Mouse (Mus musculus) liver, embryonic 15.5 days (tissue): ENCODE measurements around the gene Gnpat. TPM values are rescaled to one million over a fixed set of nuclear protein-coding genes. Genes with fewer than 3 reads are reported as not detected.

Experiments used
- ATAC-seq: fragments of 200-750 bp; cut with Nextera tagmentation; 2 replicates; pipeline ENCODE4 v1.8.0; 2017; ENCODE audit warnings: moderate number of reproducible peaks, mild to moderate bottlenecking, moderate library complexity; ENCODE audit not compliant: insufficient read depth
- H3K27ac ChIP-seq: fragments of 300-500 bp; sonication (generic); replicated peaks from 2 replicates; pipeline ENCODE4 v1.5.1; 2015; ENCODE audit warnings: mild to moderate bottlenecking, inconsistent platforms
- H3K27me3 ChIP-seq: fragments of 300-500 bp; sonication (generic); 2 replicates; pipeline ENCODE4 v1.6.1; 2015; ENCODE audit warnings: mild to moderate bottlenecking, inconsistent platforms
- H3K36me3 ChIP-seq: fragments of 300-500 bp; sonication (generic); replicated peaks from 2 replicates; pipeline ENCODE4 v1.6.1; 2015; ENCODE audit warnings: moderate library complexity, mild to moderate bottlenecking, inconsistent platforms
- H3K4me1 ChIP-seq: fragments of 300-500 bp; sonication (generic); replicated peaks from 2 replicates; pipeline ENCODE4 v1.6.1; 2015; ENCODE audit warnings: inconsistent platforms
- H3K4me2 ChIP-seq: fragments of 300-500 bp; sonication (generic); 2 replicates; pipeline ENCODE4 v1.6.1; 2015; ENCODE audit warnings: moderate library complexity, mild to moderate bottlenecking, inconsistent platforms
- H3K4me3 ChIP-seq: fragments of 300-500 bp; sonication (generic); replicated peaks from 2 replicates; pipeline ENCODE4 v1.5.1; 2015; ENCODE audit warnings: mild to moderate bottlenecking, inconsistent platforms
- H3K9ac ChIP-seq: fragments of 300-500 bp; sonication (generic); 2 replicates; pipeline ENCODE4 v1.6.1; 2015; ENCODE audit warnings: moderate library complexity, mild to moderate bottlenecking, inconsistent platforms
- H3K9me3 ChIP-seq: fragments of 300-500 bp; sonication (generic); replicated peaks from 2 replicates; pipeline ENCODE4 v1.6.1; 2016; ENCODE audit warnings: inconsistent platforms
- WGBS: fragments of 180-500 bp; shearing (Covaris S2); methylation state at CpG from one replicate; pipeline ENCODE4 v1.1.7; 2015; ENCODE audit warnings: mixed read lengths; ENCODE audit not compliant: insufficient replicate concordance; 5-methylcytosine and 5-hydroxymethylcytosine counted together
- polyA plus RNA-seq: library from polyadenylated mRNA; unstranded; fragments of >200 nt; fragmentation: Nextera tagmentation; extraction: Ambion mirVana; gene quantifications from 2 replicates; pipeline ENCODE4 v1.2.1, GENCODE M21; 2015

The Gnpat gene
- polyA plus RNA-seq, 1 experiment from 2014 or later = 35.6 TPM

GRCm38 (mm10) chr8:124830050-124830449 is 32.8 kb upstream of the Gnpat start:
- no peaks in the 10 kb centered on the region for H3K9me3 ChIP-seq
- no peaks in the 10 kb centered on the region for H3K36me3 ChIP-seq
- no peak for ATAC-seq
- H3K4me1 ChIP-seq = peaks cover 9% of the 10 kb centered on the region
- H3K4me3 ChIP-seq = no peak overlapping the region
- WGBS = 49% methylated on average over 13 of the region's 13 CpGs
- 0 out of 2 replicates have a peak, but pooled peaks cover 3% of the 10 kb centered on the region for H3K27me3 ChIP-seq
- no peak overlapping the region for H3K9ac ChIP-seq
- no peak overlapping the region for H3K4me2 ChIP-seq
- no peak overlapping the region for H3K27ac ChIP-seq

GRCm38 (mm10) chr8:124831531-124831930 is 31.3 kb upstream of the Gnpat start:
- 67% methylated on average over 6 of the region's 6 CpGs for WGBS
- Histone ChIP-seq H3K4me2 (no peak overlapping the region), H3K27me3 (0 out of 2 replicates have a peak, but pooled peaks cover 3% of the 10 kb centered on the region), H3K36me3 (no peaks in the 10 kb centered on the region), H3K4me1 (peaks cover 9% of the 10 kb centered on the region), H3K9me3 (no peaks in the 10 kb centered on the region), H3K9ac (no peak overlapping the region), H3K4me3 (no peak overlapping the region), H3K27ac (no peak overlapping the region)
- no peak for ATAC-seq

GRCm38 (mm10) chr8:124831941-124832340 is 30.9 kb upstream of the Gnpat start:
- no peak overlapping the region for H3K4me2 ChIP-seq
- H3K4me1 ChIP-seq = peaks cover 8% of the 10 kb centered on the region
- no peaks in the 10 kb centered on the region for H3K36me3 ChIP-seq
- H3K27ac ChIP-seq = no peak overlapping the region
- H3K9ac ChIP-seq = no peak overlapping the region
- ATAC-seq = no peak
- H3K9me3 ChIP-seq = no peaks in the 10 kb centered on the region
- 71% methylated on average over 6 of the region's 6 CpGs for WGBS
- H3K27me3 ChIP-seq = 0 out of 2 replicates have a peak, but pooled peaks cover 3% of the 10 kb centered on the region
- no peak overlapping the region for H3K4me3 ChIP-seq

GRCm38 (mm10) chr8:124833430-124834205 is 29.2 kb upstream of the Gnpat start:
- Histone ChIP-seq H3K4me1 (peaks cover 5% of the 10 kb centered on the region; the same call in 1 of the 2 replicates), H3K36me3 (peaks cover 12% of the 10 kb centered on the region), H3K4me2 (peak overlapping the region; percentile 46; the same call in 1 of the 2 replicates), H3K9me3 (no peaks in the 10 kb centered on the region), H3K27me3 (0 out of 2 replicates have a peak, but pooled peaks cover 3% of the 10 kb centered on the region), H3K9ac (no peak overlapping the region), H3K27ac (no peak overlapping the region), H3K4me3 (no peak overlapping the region)
- no peak for ATAC-seq
- 32% methylated on average over 15 of the region's 15 CpGs for WGBS

- Histone ChIP-seq H3K9me3 (no peaks in the 10 kb centered on the region), H3K4me1 (no peaks in the 10 kb centered on the region), H3K36me3 (peaks cover 34% of the 10 kb centered on the region), H3K4me2 (no peak overlapping the region), H3K9ac (no peak overlapping the region), H3K27ac (no peak overlapping the region), H3K4me3 (no peak overlapping the region), H3K27me3 (no peaks in the 10 kb centered on the region)
- ATAC-seq = no peak
Measured at GRCm38 (mm10) chr8:124835848-124836247, 27.0 kb upstream of the Gnpat start.

- Histone ChIP-seq H3K36me3 (peaks cover 38% of the 10 kb centered on the region), H3K4me3 (no peak overlapping the region), H3K27ac (no peak overlapping the region), H3K9ac (no peak overlapping the region), H3K27me3 (no peaks in the 10 kb centered on the region), H3K4me2 (no peak overlapping the region), H3K9me3 (no peaks in the 10 kb centered on the region), H3K4me1 (no peaks in the 10 kb centered on the region)
- WGBS = 74% methylated on average over 7 of the region's 7 CpGs
- ATAC-seq = no peak
Measured at GRCm38 (mm10) chr8:124836273-124836672, 26.6 kb upstream of the Gnpat start.

- Histone ChIP-seq H3K9ac (no peak overlapping the region), H3K4me2 (no peak overlapping the region), H3K36me3 (peaks cover 43% of the 10 kb centered on the region), H3K4me1 (no peaks in the 10 kb centered on the region), H3K4me3 (no peak overlapping the region), H3K27ac (no peak overlapping the region), H3K9me3 (no peaks in the 10 kb centered on the region), H3K27me3 (no peaks in the 10 kb centered on the region)
- 63% methylated on average over 2 of the region's 2 CpGs for WGBS
- no peak for ATAC-seq
Measured at GRCm38 (mm10) chr8:124836907-124837306, 25.9 kb upstream of the Gnpat start.

GRCm38 (mm10) chr8:124837956-124838355 is 24.9 kb upstream of the Gnpat start:
- Histone ChIP-seq H3K4me1 (no peaks in the 10 kb centered on the region), H3K27ac (no peak overlapping the region), H3K9ac (no peak overlapping the region), H3K9me3 (no peaks in the 10 kb centered on the region), H3K36me3 (peaks cover 45% of the 10 kb centered on the region), H3K4me3 (no peak overlapping the region), H3K27me3 (no peaks in the 10 kb centered on the region), H3K4me2 (no peak overlapping the region)
- no peak for ATAC-seq
- WGBS = 49% methylated on average over 2 of the region's 2 CpGs

- no peaks in the 10 kb centered on the region for H3K9me3 ChIP-seq
- peaks cover 7% of the 10 kb centered on the region; the same call in 1 of the 2 replicates for H3K4me1 ChIP-seq
- ATAC-seq = no peak
- H3K9ac ChIP-seq = no peak overlapping the region
- no peak overlapping the region for H3K4me3 ChIP-seq
- no peak overlapping the region for H3K27ac ChIP-seq
- H3K27me3 ChIP-seq = no peaks in the 10 kb centered on the region
- H3K36me3 ChIP-seq = peaks cover 45% of the 10 kb centered on the region
- WGBS = 79% methylated on average over 10 of the region's 10 CpGs
- H3K4me2 ChIP-seq = no peak overlapping the region
Measured at GRCm38 (mm10) chr8:124839371-124839770, 23.5 kb upstream of the Gnpat start.

GRCm38 (mm10) chr8:124840900-124841299 is 21.9 kb upstream of the Gnpat start:
- H3K27ac ChIP-seq = no peak overlapping the region
- no peak overlapping the region for H3K9ac ChIP-seq
- no peak overlapping the region for H3K4me2 ChIP-seq
- 82% methylated on average over 7 of the region's 7 CpGs for WGBS
- peaks cover 13% of the 10 kb centered on the region; the same call in 1 of the 2 replicates for H3K4me1 ChIP-seq
- no peak for ATAC-seq
- H3K4me3 ChIP-seq = no peak overlapping the region
- H3K27me3 ChIP-seq = no peaks in the 10 kb centered on the region
- H3K36me3 ChIP-seq = peaks cover 45% of the 10 kb centered on the region
- no peaks in the 10 kb centered on the region for H3K9me3 ChIP-seq

- WGBS = 82% methylated on average over 10 of the region's 10 CpGs
- Histone ChIP-seq H3K9ac (no peak overlapping the region), H3K27ac (no peak overlapping the region), H3K4me2 (no peak overlapping the region), H3K27me3 (no peaks in the 10 kb centered on the region), H3K4me3 (no peak overlapping the region), H3K36me3 (peaks cover 45% of the 10 kb centered on the region), H3K9me3 (no peaks in the 10 kb centered on the region), H3K4me1 (peaks cover 13% of the 10 kb centered on the region; the same call in 1 of the 2 replicates)
- no peak for ATAC-seq
Measured at GRCm38 (mm10) chr8:124841775-124842174, 21.1 kb upstream of the Gnpat start.
